Mouse (Mus musculus): Measurements from ENCODE around the gene Fam83d. TPM values are rescaled to one million over a fixed set of nuclear protein-coding genes. Genes with fewer than 3 reads are reported as not detected.
A peak's percentile ranks its signal among the peaks of the same experiment; 100 is the strongest.

Fam83d gene
- 55.1 and 56.3 TPM in 2 replicates for polyA plus RNA-seq (2015; fragmentation: Nextera tagmentation; extraction: Ambion mirVana)

- peak; percentile 98 for ATAC-seq (ENCODE audit: low FRiP score, low TSS enrichment)
- Histone ChIP-seq H3K4me2 (replicated peaks; ENCODE audit: low read depth, low read length) (peak within 1 kb of the TSS; percentile 89), H3K4me1 (ENCODE audit: insufficient read depth, low read length) (peaks cover 44% of the 10 kb centered on the region), H3K27ac (ENCODE audit: low read length) (peak within 1 kb of the TSS; percentile 67), H3K9ac (replicated peaks; ENCODE audit: low read length) (peak within 1 kb of the TSS; percentile 83), H3K27me3 (ENCODE audit: insufficient read depth, low read length) (no peaks in the 10 kb centered on the region), H3K36me3 (ENCODE audit: insufficient read depth, low read length) (peaks cover 3% of the 10 kb centered on the region; the same call in 1 of the 2 replicates), H3K9me3 (ENCODE audit: low read length) (no peaks in the 10 kb centered on the region), H3K4me3 (ENCODE audit: low read length) (peak within 1 kb of the TSS; percentile 79)
- under 1% methylated on average over 48 of the region's 48 CpGs for WGBS
Measured at GRCm38 (mm10) chr2:158767742-158768339, at the start of gene Fam83d. Gene Fam83d, plus strand, starts transcription at chr2:158768093.

- H3K4me3 ChIP-seq (ENCODE audit: low read length) = no peak overlapping the region
- no peak; the same call in 1 of the 2 replicates for ATAC-seq (ENCODE audit: low FRiP score, low TSS enrichment)
- H3K9ac ChIP-seq (replicated peaks; ENCODE audit: low read length) = no peak overlapping the region
- H3K4me1 ChIP-seq (ENCODE audit: insufficient read depth, low read length) = peaks cover 6% of the 10 kb centered on the region; the same call in 1 of the 2 replicates
- H3K4me2 ChIP-seq (replicated peaks; ENCODE audit: low read depth, low read length) = no peak overlapping the region
- H3K9me3 ChIP-seq (ENCODE audit: low read length) = no peaks in the 10 kb centered on the region
- 79% methylated on average over 12 of the region's 12 CpGs for WGBS
- H3K27ac ChIP-seq (ENCODE audit: low read length) = no peak overlapping the region
- H3K27me3 ChIP-seq (ENCODE audit: insufficient read depth, low read length) = no peaks in the 10 kb centered on the region
- no peaks in the 10 kb centered on the region for H3K36me3 ChIP-seq (ENCODE audit: insufficient read depth, low read length)
Measured at GRCm38 (mm10) chr2:158718816-158719549, 48.9 kb upstream of the Fam83d start.

- no peak for ATAC-seq (ENCODE audit: low FRiP score, low TSS enrichment)
- 73% methylated on average over 16 of the region's 16 CpGs for WGBS
Measured at GRCm38 (mm10) chr2:158720715-158721370, 47.0 kb upstream of the Fam83d start.

GRCm38 (mm10) chr2:158721481-158721880, 46.4 kb upstream of the Fam83d start:
- Histone ChIP-seq H3K36me3 (ENCODE audit: insufficient read depth, low read length) (no peaks in the 10 kb centered on the region), H3K9ac (replicated peaks; ENCODE audit: low read length) (no peak overlapping the region), H3K4me3 (ENCODE audit: low read length) (no peak overlapping the region), H3K9me3 (ENCODE audit: low read length) (no peaks in the 10 kb centered on the region), H3K27me3 (ENCODE audit: insufficient read depth, low read length) (no peaks in the 10 kb centered on the region), H3K27ac (ENCODE audit: low read length) (no peak overlapping the region), H3K4me2 (replicated peaks; ENCODE audit: low read depth, low read length) (no peak overlapping the region), H3K4me1 (ENCODE audit: insufficient read depth, low read length) (0 out of 2 replicates have a peak, but pooled peaks cover 3% of the 10 kb centered on the region)
- no peak for ATAC-seq (ENCODE audit: low FRiP score, low TSS enrichment)
- 66% methylated on average over 3 of the region's 3 CpGs for WGBS

More at GRCm38 (mm10) chr2:158720715-158721370, 47.0 kb upstream of the Fam83d start:
- no peak overlapping the region for H3K27ac ChIP-seq (ENCODE audit: low read length)
- H3K9ac ChIP-seq (replicated peaks; ENCODE audit: low read length) = no peak overlapping the region
- no peak overlapping the region for H3K4me2 ChIP-seq (replicated peaks; ENCODE audit: low read depth, low read length)
- no peaks in the 10 kb centered on the region for H3K36me3 ChIP-seq (ENCODE audit: insufficient read depth, low read length)
- H3K9me3 ChIP-seq (ENCODE audit: low read length) = no peaks in the 10 kb centered on the region
- H3K4me3 ChIP-seq (ENCODE audit: low read length) = no peak overlapping the region
- H3K4me1 ChIP-seq (ENCODE audit: insufficient read depth, low read length) = peaks cover 6% of the 10 kb centered on the region; the same call in 1 of the 2 replicates
- no peaks in the 10 kb centered on the region for H3K27me3 ChIP-seq (ENCODE audit: insufficient read depth, low read length)

GRCm38 (mm10) chr2:158722135-158722534, 45.8 kb upstream of the Fam83d start:
- Histone ChIP-seq H3K27me3 (ENCODE audit: insufficient read depth, low read length) (no peaks in the 10 kb centered on the region), H3K4me3 (ENCODE audit: low read length) (no peak overlapping the region), H3K4me1 (ENCODE audit: insufficient read depth, low read length) (0 out of 2 replicates have a peak, but pooled peaks cover 3% of the 10 kb centered on the region), H3K27ac (ENCODE audit: low read length) (peak overlapping the region; percentile 63), H3K4me2 (replicated peaks; ENCODE audit: low read depth, low read length) (no peak overlapping the region), H3K36me3 (ENCODE audit: insufficient read depth, low read length) (no peaks in the 10 kb centered on the region), H3K9me3 (ENCODE audit: low read length) (no peaks in the 10 kb centered on the region), H3K9ac (replicated peaks; ENCODE audit: low read length) (no peak overlapping the region)
- WGBS = 78% methylated on average over 4 of the region's 4 CpGs
- ATAC-seq (ENCODE audit: low FRiP score, low TSS enrichment) = no peak

- Histone ChIP-seq H3K9me3 (ENCODE audit: low read length) (no peaks in the 10 kb centered on the region), H3K4me3 (ENCODE audit: low read length) (no peak overlapping the region), H3K4me1 (ENCODE audit: insufficient read depth, low read length) (0 out of 2 replicates have a peak, but pooled peaks cover 3% of the 10 kb centered on the region), H3K36me3 (ENCODE audit: insufficient read depth, low read length) (no peaks in the 10 kb centered on the region), H3K27me3 (ENCODE audit: insufficient read depth, low read length) (no peaks in the 10 kb centered on the region), H3K4me2 (replicated peaks; ENCODE audit: low read depth, low read length) (no peak overlapping the region), H3K9ac (replicated peaks; ENCODE audit: low read length) (no peak overlapping the region), H3K27ac (ENCODE audit: low read length) (peak overlapping the region; percentile 67)
- no peak for ATAC-seq (ENCODE audit: low FRiP score, low TSS enrichment)
- WGBS = 49% methylated on average over 6 of the region's 6 CpGs
Measured at GRCm38 (mm10) chr2:158722991-158723551, 44.8 kb upstream of the Fam83d start.

GRCm38 (mm10) chr2:158723806-158724205, 44.1 kb upstream of the Fam83d start:
- Histone ChIP-seq H3K4me3 (ENCODE audit: low read length) (no peak overlapping the region), H3K9me3 (ENCODE audit: low read length) (no peaks in the 10 kb centered on the region), H3K9ac (replicated peaks; ENCODE audit: low read length) (no peak overlapping the region), H3K4me1 (ENCODE audit: insufficient read depth, low read length) (0 out of 2 replicates have a peak, but pooled peaks cover 3% of the 10 kb centered on the region), H3K27me3 (ENCODE audit: insufficient read depth, low read length) (no peaks in the 10 kb centered on the region), H3K4me2 (replicated peaks; ENCODE audit: low read depth, low read length) (no peak overlapping the region), H3K27ac (ENCODE audit: low read length) (peak overlapping the region; percentile 67), H3K36me3 (ENCODE audit: insufficient read depth, low read length) (no peaks in the 10 kb centered on the region)
- WGBS = 36% methylated on average over 6 of the region's 6 CpGs
- no peak for ATAC-seq (ENCODE audit: low FRiP score, low TSS enrichment)

- Histone ChIP-seq H3K27me3 (ENCODE audit: insufficient read depth, low read length) (no peaks in the 10 kb centered on the region), H3K36me3 (ENCODE audit: insufficient read depth, low read length) (no peaks in the 10 kb centered on the region), H3K27ac (ENCODE audit: low read length) (no peak overlapping the region), H3K4me3 (ENCODE audit: low read length) (no peak overlapping the region), H3K4me1 (ENCODE audit: insufficient read depth, low read length) (0 out of 2 replicates have a peak, but pooled peaks cover 3% of the 10 kb centered on the region), H3K9ac (replicated peaks; ENCODE audit: low read length) (no peak overlapping the region), H3K4me2 (replicated peaks; ENCODE audit: low read depth, low read length) (no peak overlapping the region), H3K9me3 (ENCODE audit: low read length) (no peaks in the 10 kb centered on the region)
- WGBS = 62% methylated on average over 6 of the region's 6 CpGs
- no peak for ATAC-seq (ENCODE audit: low FRiP score, low TSS enrichment)
Measured at GRCm38 (mm10) chr2:158726252-158726651, 41.6 kb upstream of the Fam83d start.

GRCm38 (mm10) chr2:158728061-158728815, 39.7 kb upstream of the Fam83d start:
- Histone ChIP-seq H3K9me3 (ENCODE audit: low read length) (no peaks in the 10 kb centered on the region), H3K4me2 (replicated peaks; ENCODE audit: low read depth, low read length) (no peak overlapping the region), H3K27ac (ENCODE audit: low read length) (no peak overlapping the region), H3K36me3 (ENCODE audit: insufficient read depth, low read length) (no peaks in the 10 kb centered on the region), H3K27me3 (ENCODE audit: insufficient read depth, low read length) (no peaks in the 10 kb centered on the region), H3K4me3 (ENCODE audit: low read length) (no peak overlapping the region), H3K9ac (replicated peaks; ENCODE audit: low read length) (no peak overlapping the region), H3K4me1 (ENCODE audit: insufficient read depth, low read length) (0 out of 2 replicates have a peak, but pooled peaks cover 3% of the 10 kb centered on the region)
- ATAC-seq (ENCODE audit: low FRiP score, low TSS enrichment) = no peak
- WGBS = 45% methylated on average over 7 of the region's 7 CpGs
